Mouse (Mus musculus) layer of hippocampus, adult 18-20 months (tissue): ENCODE results near the gene Eif5a2. TPM values are rescaled to one million over a fixed set of nuclear protein-coding genes. Genes with fewer than 3 reads are reported as not detected.
"Not testable (repeated sequence)": the region's sequence is repeated elsewhere in the genome, so short reads cannot be mapped to it uniquely, and the experiment has no call there.

Source experiments
- DNase-seq, 2 experiments: peaks; one replicate each; pipeline ENCODE4 v3.0.0; 2022; ENCODE audit warnings: low spot score in 2 of 2
- long read RNA-seq: library from polyadenylated mRNA; stranded (forward); transcript quantifications from one replicate; pipeline ENCODE4 v2.0.0, GENCODE M21; 2021
- total RNA-seq, 2 experiments: library from RNA; stranded (reverse); gene quantifications; 2 replicates each; pipeline ENCODE4 v1.2.3; 2021

The Eif5a2 gene
- 10 to 100 TPM; 34.7 to 35.5 TPM for total RNA-seq
- long read RNA-seq, full-length matches to known transcripts = 49 of 61 reads
- long read RNA-seq, partial matches to known transcripts = 9 of 61 reads
- long read RNA-seq, other reads (novel, unspliced or antisense) = 3 of 61 reads

GRCm38 (mm10) chr3:28780994-28781393 lies at the start of gene Eif5a2:
Gene Eif5a2 (plus strand): TSS chr3:28781276.
- DNase-seq = peak; percentile 90 to 95

GRCm38 (mm10) chr3:28734712-28735111 lies 46.4 kb upstream of the Eif5a2 start:
- DNase-seq = no peak

GRCm38 (mm10) chr3:28736981-28737380 lies 44.1 kb upstream of the Eif5a2 start:
- DNase-seq = no peak

DNA sequence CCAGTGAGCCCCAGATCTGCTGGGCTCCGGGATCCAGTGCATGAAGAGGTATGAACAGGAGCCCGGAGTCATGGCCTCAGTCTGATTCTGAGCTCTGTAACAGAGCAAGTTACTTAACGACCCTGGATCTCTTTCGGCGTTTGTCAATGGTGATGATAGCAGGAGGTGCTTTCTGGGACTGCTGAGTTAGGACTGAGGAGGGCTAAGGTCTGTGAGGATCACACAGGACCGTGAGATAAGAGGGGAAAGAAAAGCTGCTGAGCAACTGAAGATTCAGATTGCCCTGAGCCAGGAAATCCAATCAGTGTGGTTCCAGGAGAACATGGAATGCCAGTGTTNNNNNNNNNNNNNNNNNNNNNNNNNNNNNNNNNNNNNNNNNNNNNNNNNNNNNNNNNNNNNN lies 40.7 kb upstream of the Eif5a2 start:
- no peak for DNase-seq

GRCm38 (mm10) chr3:28743251-28743650 lies 37.8 kb upstream of the Eif5a2 start:
- DNase-seq = no peak

- DNase-seq = peak; percentile 66 to 90
Measured at GRCm38 (mm10) chr3:28745835-28746483, 35.1 kb upstream of the Eif5a2 start.

DNA sequence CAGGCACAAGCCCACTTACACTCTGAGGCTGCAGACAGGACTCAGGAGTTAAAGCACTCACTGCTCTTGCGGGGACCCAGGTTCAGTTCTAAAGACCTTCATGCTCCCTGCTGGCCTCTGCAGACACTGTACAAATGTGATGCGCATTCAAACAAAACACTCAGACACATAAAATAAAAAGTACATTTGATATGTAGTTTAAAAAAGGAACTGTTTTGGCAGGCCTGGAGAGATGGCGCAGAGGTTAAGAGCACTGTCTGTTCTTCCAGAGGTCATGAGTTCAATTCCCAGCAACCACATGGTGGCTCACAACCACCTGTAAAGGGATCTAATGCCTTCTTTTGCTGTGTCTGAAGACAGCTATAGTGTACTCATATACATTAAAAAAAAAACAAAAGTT lies 32.9 kb upstream of the Eif5a2 start:
- DNase-seq = no peak

- DNase-seq = no peak
Measured at GRCm38 (mm10) chr3:28748956-28749355, 32.1 kb upstream of the Eif5a2 start.

DNA sequence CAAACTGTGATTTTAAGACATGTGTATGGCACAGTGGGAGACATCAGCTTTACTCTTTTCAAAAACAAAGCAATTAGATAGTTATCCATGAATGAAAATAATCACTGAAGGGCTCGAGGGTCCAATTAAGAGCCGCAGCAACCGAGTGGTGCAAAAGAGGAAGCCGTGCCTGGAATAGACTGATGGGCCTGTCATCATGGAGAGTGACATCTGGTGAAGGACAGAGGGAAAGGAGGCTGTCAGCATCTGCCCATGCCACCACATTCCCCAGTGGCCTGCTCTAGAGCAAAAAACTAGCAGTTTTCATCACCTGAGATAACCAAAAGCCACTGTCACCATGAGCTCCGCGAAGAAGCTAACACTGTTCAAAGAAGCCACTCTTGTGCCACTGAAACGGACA lies 25.6 kb upstream of the Eif5a2 start:
- no peak for DNase-seq

DNA sequence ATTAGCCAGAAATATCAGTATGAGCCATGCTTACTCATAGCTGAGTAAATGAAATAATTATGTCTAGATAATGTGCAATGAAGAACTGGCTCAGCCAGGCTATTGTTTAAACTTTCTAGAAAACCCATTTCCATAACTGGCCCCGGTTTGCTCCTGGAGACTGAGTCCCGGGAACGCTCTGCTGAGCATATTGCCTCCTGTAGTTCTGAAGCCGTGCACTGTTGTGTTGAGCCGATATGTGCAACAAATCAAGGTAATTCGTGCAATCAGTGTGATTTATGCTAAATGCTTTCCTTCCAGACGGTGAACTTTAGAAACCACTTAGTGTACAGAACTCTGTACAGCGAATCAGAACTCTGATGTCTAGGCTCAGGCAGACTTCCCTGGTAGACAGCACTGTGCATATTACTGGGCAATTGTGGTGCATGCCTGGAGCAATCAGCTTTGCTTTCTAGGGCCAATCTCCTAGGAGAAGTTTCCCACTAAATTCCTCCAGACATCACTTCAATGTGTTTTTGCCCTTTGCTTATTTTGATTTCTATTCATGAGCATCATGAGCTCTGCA lies 19.8 kb upstream of the Eif5a2 start:
- DNase-seq = no peak

DNA sequence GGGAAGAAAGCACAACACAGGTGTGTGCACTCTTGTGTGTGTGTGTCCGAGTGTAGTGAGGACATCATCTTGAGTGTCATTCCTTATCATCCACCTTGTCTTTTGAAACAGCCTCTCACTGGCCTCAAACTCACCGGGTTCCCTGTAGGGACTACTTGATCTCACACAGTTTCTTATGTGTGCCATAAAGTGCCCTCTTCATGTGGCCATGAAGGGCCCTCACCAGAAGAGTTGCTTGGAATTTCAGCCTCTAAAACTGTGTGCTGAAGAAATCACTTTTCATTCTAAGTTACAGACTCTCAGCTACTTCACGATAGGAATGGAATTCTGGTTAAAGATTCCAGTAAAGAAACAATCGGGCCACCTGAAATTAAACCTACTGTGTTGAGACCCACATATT lies 14.1 kb upstream of the Eif5a2 start:
- no peak for DNase-seq

GRCm38 (mm10) chr3:28768222-28768621 lies 12.9 kb upstream of the Eif5a2 start:
- DNase-seq = no peak

DNA sequence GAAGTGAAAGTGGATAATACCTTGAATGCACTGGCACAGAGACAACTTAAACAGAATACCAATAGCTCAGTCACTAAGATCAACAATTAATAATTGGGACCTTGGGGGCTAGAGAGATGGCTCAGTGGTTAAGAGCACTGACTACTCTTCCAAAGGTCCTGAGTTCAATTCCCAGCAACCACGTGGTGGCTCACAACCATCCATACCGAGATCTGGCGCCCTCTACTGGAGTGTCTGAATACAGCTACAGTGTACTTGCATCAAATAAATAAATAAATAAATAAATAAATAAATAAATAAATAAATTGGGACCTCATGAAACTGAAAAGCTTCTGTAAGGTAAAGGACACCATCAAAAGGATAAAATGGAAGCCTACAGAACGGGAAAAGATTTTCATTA lies 8.2 kb upstream of the Eif5a2 start:
- not testable (repeated sequence) for DNase-seq

GRCm38 (mm10) chr3:28775361-28775760 lies 5.7 kb upstream of the Eif5a2 start:
- DNase-seq = no peak

- DNase-seq = no peak
Measured at GRCm38 (mm10) chr3:28775958-28776357, 5.1 kb upstream of the Eif5a2 start.

DNA sequence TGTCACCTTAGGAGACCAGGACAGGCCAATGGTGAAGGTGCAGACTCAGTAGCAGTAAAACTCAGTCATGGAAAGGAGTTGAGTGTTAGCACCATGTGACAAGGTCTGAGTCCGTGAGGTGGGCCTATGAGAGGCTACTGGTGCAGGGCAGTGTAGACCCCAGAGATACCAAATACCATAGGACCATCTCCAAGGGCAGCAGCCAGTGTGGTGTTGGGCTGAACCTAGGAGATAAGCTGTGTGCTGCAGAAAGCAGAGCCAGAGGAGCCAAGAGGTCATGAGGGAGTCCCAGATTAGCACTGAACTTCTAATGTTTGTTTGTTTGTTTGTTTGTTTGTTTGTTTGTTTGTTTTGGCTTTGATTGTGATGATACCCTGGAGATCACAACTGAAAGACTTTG lies 4.6 kb upstream of the Eif5a2 start:
- no peak for DNase-seq

DNA sequence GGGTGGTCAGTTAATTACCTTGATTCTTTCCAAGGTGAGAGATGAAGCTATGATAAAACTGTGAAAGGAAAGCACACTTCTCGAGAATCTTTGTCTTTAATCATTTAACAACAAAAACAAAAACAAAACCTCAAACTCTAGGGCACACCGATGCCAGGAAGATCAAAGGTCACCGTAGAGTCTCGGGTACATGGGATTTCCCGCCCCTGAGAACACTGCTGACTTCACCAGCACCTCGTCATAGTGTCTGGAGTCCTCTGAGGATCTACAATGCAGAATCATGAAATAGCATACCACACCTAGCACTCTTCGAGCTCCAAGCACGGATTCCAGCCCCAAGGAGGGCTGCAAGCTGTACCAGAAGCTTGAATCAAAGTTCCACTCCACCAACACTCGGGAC lies 565 bp upstream of the Eif5a2 start:
- no peak for DNase-seq

DNA sequence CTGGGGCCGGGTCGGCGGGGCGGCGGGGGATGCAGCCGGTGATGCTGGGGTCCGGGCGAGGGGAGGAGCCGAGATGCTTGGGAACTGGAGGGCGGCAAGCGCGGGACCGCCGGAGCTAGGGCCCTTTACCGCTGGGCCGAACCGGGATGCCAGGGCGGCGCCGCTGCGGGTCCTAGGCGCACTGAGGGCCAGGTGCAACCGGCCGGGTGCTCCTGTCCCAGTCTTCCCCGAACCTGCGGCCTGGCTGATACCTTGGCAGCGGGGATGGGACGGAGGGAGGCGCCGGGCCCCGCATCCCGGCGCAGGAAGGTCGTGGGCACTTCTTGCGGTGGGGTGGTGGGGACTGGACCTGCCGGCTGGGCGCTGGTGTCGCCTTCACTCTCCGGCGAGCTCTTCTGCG lies 346 bp downstream of the Eif5a2 start:
- DNase-seq = no peak

DNA sequence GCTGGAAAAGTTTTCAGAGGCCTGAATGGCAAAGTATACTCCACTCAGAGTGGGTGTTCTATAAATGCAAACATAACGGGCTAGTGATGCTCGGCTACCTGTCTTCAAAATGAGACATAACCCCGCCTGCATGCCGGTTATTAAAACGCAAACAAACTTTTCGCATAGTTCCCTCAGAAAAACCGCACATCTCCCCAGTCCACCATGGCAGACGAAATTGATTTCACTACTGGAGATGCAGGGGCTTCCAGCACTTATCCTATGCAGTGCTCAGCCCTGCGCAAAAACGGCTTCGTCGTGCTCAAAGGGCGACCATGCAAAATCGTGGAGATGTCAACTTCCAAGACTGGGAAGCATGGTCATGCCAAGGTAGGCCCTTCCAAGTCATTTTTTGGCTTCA lies 772 bp downstream of the Eif5a2 start:
- no peak for DNase-seq

- DNase-seq = peak in 1 of 2 experiments; percentile 38
Measured at GRCm38 (mm10) chr3:28784176-28784575, 3.1 kb downstream of the Eif5a2 start.

GRCm38 (mm10) chr3:28794835-28795234 lies 13.8 kb downstream of the Eif5a2 start:
- no peak for DNase-seq

DNA sequence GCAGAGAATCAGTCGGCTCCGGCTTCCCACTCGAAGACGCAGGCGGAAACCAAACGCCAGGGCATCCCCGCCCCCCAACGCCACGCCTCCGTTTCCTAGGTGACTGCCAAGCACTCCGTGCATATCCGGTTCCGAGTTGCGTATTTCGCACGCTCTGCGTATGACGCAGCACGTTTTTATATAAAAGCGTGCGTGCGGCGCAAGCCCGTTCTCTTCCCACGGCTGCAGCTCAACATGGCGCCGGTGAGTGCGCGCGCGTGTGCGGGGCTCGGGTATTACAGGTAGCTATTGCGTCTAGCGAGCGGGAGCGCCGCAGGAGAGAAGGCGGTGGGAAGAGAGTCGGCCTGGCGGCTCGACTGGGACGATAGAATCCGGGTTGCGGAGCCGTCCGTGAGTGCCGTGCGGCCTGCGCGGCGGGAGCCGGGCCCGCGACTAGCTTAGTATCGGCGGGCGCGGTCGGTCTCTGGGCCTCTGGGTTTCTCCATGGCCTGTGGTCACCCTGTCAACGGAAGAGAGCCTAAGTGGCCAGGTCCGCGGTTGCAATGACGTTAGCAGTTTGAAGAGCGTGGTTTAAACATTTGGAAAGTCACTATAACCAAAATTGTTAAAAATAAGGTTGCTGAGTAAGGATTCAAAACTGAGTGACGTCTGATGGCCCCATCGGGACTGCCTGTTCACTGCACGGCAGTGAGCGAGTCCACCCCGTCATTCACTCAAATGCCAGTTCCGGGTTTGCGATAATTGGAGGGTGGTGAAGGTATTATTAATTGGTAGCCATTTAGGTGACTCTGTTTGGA lies 24.4 kb downstream of the Eif5a2 start, which contains the start of gene Rpl22l1:
Gene Rpl22l1 (plus strand): TSS at position 136 of the 797 bp plus-strand sequence.
- peak; percentile 97 to 99 for DNase-seq
